Mouse (Mus musculus): ENCODE results near the gene Uri1. TPM values are rescaled to one million over a fixed set of nuclear protein-coding genes. Genes with fewer than 3 reads are reported as not detected.

Uri1 gene
- polyA plus RNA-seq, 1 experiment = 7.1 TPM

- 82% methylated on average over 9 of the region's 9 CpGs for WGBS
- no peak for DNase-seq
- TF ChIP-seq POLR2A (IDR thresholded peaks at IDR 0.05; ENCODE audit: low read depth, low read length) = no peak
- TF ChIP-seq CTCF (conservative IDR thresholded peaks at IDR 0.05; ENCODE audit: insufficient read depth, insufficient read length, low read depth, low read length) = no peak
- Histone ChIP-seq H3K4me1 (ENCODE audit: control insufficient read depth, insufficient read depth, low read length) (no peaks in the 10 kb centered on the region), H3K27me3 (replicated peaks; ENCODE audit: control insufficient read depth, insufficient read depth, low read length) (no peaks in the 10 kb centered on the region), H3K4me3 (ENCODE audit: insufficient read depth, low read depth, low read length) (no peak overlapping the region), H3K27ac (ENCODE audit: insufficient read depth, low read depth, low read length) (no peak overlapping the region), H3K36me3 (ENCODE audit: control insufficient read depth, insufficient read depth, low read length) (no peaks in the 10 kb centered on the region)
Observed at GRCm38 (mm10) chr7:37910161-37910560, 113.2 kb downstream of the Uri1 start.

Other genes starting within 250 kb of the Uri1 start
- gene Zfp536, start 249.9 kb downstream of the Uri1 start, polyA plus RNA-seq (2012; rRNA removed) = 0.11 and 0.26 TPM in 2 replicates
- 0.41 and 0.95 TPM in 2 replicates for gene Ccne1, start 84.0 kb upstream of the Uri1 start, polyA plus RNA-seq (2012; rRNA removed)
- 31.0 and 39.7 TPM in 2 replicates for gene 1600014C10Rik, start 159.7 kb upstream of the Uri1 start, polyA plus RNA-seq (2012; rRNA removed)
- gene Plekhf1, start 204.5 kb upstream of the Uri1 start, polyA plus RNA-seq (2012; rRNA removed) = 6.3 and 6.4 TPM in 2 replicates
- 10.6 and 11.0 TPM in 2 replicates for gene Pop4, start 247.9 kb upstream of the Uri1 start, polyA plus RNA-seq (2012; rRNA removed)

Measured in kidney, adult 2 months (tissue).